Mouse (Mus musculus) spleen, adult 2 months (tissue): ENCODE measurements around the gene Gm5414. TPM values are rescaled to one million over a fixed set of nuclear protein-coding genes. Genes with fewer than 3 reads are reported as not detected.

Experiments used
- DNase-seq, 2 experiments: peaks; one replicate each; pipeline versions ENCODE4 v3.0.0 to v3.0.0-alpha.2; 2012 to 2021; ENCODE audit warnings: low spot score in 2 of 2, low read depth in 1 of 2
- H3K27ac ChIP-seq: fragments of 200-500 bp; 2 replicates; pipeline ENCODE4 v1.5.1; 2012; ENCODE audit warnings: low read length, inconsistent platforms; ENCODE audit not compliant: insufficient read depth
- H3K27me3 ChIP-seq: fragments of 200-500 bp; 2 replicates; pipeline ENCODE4 v1.6.1; 2012; ENCODE audit warnings: mild to moderate bottlenecking, moderate library complexity, low read length, inconsistent platforms; ENCODE audit not compliant: control insufficient read depth, insufficient read depth
- H3K36me3 ChIP-seq: fragments of 200-500 bp; 2 replicates; pipeline ENCODE4 v1.6.1; 2012; ENCODE audit warnings: mild to moderate bottlenecking, low read length, inconsistent platforms; ENCODE audit not compliant: control insufficient read depth, insufficient read depth
- H3K4me1 ChIP-seq: fragments of 200-500 bp; 2 replicates; pipeline ENCODE4 v1.6.1; 2011; ENCODE audit warnings: inconsistent platforms; ENCODE audit not compliant: control insufficient read depth, insufficient read depth, insufficient read length
- H3K4me3 ChIP-seq: fragments of 200-500 bp; 2 replicates; pipeline ENCODE4 v1.5.1; 2011; ENCODE audit warnings: mild to moderate bottlenecking, inconsistent platforms; ENCODE audit not compliant: insufficient read depth, insufficient read length; ENCODE audit errors: extremely low read depth
- CTCF ChIP-seq: fragments of 200-500 bp; IDR thresholded peaks from 2 replicates; pipeline ENCODE4 v1.5.1; 2011; ENCODE audit warnings: mild to moderate bottlenecking, inconsistent platforms; ENCODE audit not compliant: insufficient read depth, insufficient read length, insufficient replicate concordance; ENCODE audit errors: extremely low read depth
- POLR2A ChIP-seq: fragments of 200-500 bp; IDR thresholded peaks from 2 replicates; pipeline ENCODE4 v1.6.1; 2011; ENCODE audit warnings: low read depth, low read length, inconsistent platforms
- WGBS: fragments of 180-500 bp; shearing (Covaris S2); methylation state at CpG from one replicate; pipeline ENCODE4 v1.1.7; 2018; 5-methylcytosine and 5-hydroxymethylcytosine counted together
- polyA plus RNA-seq: library from polyadenylated mRNA; depleted of rRNA; stranded (reverse); fragments of >200 nt; gene quantifications from 2 replicates; pipeline ENCODE4 v1.2.3, GENCODE M21; 2012; rRNA removed

Gene Gm5414
- polyA plus RNA-seq, 1 experiment: not detected

DNA sequence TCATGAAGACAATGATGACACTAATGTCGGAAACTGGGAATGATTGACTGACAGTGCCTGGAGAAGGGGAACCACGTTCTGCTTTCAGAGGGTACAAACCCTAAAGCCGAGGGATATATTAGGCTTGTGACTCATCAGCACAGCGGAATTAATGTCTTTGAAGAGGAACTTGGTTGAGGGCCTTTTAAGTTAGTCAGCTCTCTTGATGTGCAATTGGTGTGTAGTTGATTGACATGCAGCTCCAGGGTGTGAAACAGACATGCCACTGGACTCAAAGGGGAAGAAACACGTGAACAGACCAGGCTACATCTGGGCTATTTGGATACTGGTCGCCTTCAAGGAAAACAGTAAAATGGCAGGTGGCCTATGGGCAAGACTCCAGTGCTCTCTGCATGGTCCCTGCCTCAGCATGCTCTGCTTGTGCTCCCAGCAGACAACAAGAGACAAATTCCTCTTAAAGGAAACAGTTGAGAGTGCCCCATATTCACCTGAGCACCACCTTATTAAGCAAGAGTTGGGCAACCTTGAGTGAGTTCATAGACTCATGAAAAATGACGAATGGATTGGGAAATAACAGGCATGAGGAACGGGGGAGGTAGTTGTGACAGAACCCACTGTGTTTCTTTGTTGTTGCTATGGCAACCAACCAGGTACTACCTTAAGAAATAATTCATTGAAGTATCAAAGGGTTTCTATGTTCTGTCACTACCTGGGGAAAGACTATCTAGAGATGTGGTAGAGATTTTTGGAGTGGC, 44.6 kb downstream of the Gm5414 start:
- Histone ChIP-seq H3K36me3 (no peaks in the 10 kb centered on the region), H3K27ac (no peak overlapping the region), H3K4me3 (no peak overlapping the region), H3K27me3 (no peaks in the 10 kb centered on the region), H3K4me1 (no peaks in the 10 kb centered on the region)
- TF ChIP-seq POLR2A (no peak), CTCF (no peak)
- DNase-seq: no peak
- WGBS: 71% methylated on average over 8 of the region's 8 CpGs

DNA sequence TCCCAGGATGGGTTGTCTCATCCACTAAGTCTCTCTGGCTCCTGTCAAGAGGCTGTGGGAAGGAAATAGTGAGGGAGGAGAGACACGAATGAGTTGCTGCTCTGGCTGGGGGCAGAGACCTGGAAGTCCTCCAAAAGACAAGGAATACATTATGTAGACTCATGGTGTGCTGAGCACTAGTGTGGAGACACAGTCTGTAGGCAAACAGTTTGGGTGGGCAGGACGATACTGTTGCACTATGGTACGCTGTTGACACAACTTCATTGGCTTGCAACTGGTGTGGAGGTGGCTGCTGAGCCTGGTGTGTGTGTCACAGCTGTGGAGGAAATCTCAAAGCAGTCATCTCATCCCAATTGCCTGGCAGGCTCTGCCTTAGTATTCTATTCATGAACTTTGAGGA, 46.3 kb downstream of the Gm5414 start:
- no peak for TF ChIP-seq POLR2A
- no peak for TF ChIP-seq CTCF
- no peak for DNase-seq
- H3K36me3 ChIP-seq: no peaks in the 10 kb centered on the region
- no peak overlapping the region for H3K4me3 ChIP-seq
- no peak overlapping the region for H3K27ac ChIP-seq
- no peaks in the 10 kb centered on the region for H3K4me1 ChIP-seq
- no peaks in the 10 kb centered on the region for H3K27me3 ChIP-seq
- 66% methylated on average over 3 of the region's 3 CpGs for WGBS

DNA sequence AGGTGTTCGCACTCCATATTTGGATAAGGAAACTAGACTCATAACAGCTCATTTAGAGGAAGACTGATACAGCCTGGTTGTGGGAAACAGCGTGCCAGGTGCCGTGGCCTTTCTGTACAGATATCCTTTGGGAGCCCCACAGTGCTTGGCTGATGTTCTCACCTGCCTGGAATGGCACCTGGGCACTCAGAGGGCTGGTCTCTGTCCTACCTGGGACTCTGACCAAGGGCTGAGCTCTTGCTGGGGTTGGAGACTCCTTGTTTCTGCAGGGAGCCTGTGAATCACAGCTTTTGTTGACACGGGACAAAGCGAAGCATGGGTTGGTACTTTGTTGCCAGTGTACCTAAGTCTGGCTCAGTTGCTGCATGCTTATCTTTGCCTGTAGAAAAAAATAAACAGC, 52.5 kb downstream of the Gm5414 start:
- no peak for TF ChIP-seq CTCF
- no peak for TF ChIP-seq POLR2A
- Histone ChIP-seq H3K4me1 (no peaks in the 10 kb centered on the region), H3K36me3 (no peaks in the 10 kb centered on the region), H3K27ac (no peak overlapping the region), H3K27me3 (no peaks in the 10 kb centered on the region), H3K4me3 (no peak overlapping the region)
- DNase-seq: no peak
- WGBS: 69% methylated on average over 5 of the region's 5 CpGs

Other genes starting within 250 kb of the Gm5414 start
- gene Krt7, start 217.1 kb downstream of the Gm5414 start, polyA plus RNA-seq: 0.86 and 1.7 TPM in 2 replicates
- gene Krt87, start 189.4 kb downstream of the Gm5414 start, polyA plus RNA-seq: not detected in 2 replicates
- gene Krt88, start 180.4 kb downstream of the Gm5414 start, polyA plus RNA-seq: not detected in 2 replicates
- gene Krt81, start 164.4 kb downstream of the Gm5414 start, polyA plus RNA-seq: not detected in 2 replicates
- 0.14 and 0.22 TPM in 2 replicates for gene Krt86, start 154.7 kb downstream of the Gm5414 start, polyA plus RNA-seq
- 0.18 and 0.42 TPM in 2 replicates for gene Krt83, start 136.7 kb downstream of the Gm5414 start, polyA plus RNA-seq
- not detected in 2 replicates for gene Gm49425, start 110.9 kb downstream of the Gm5414 start, polyA plus RNA-seq
- gene Krt84, start 95.4 kb downstream of the Gm5414 start, polyA plus RNA-seq: not detected in 2 replicates
- gene Krt82, start 77.5 kb downstream of the Gm5414 start, polyA plus RNA-seq: not detected in 2 replicates
- gene Krt90, start 65.2 kb downstream of the Gm5414 start, polyA plus RNA-seq: not detected in 2 replicates
- not detected in 2 replicates for gene Krt75, start 54.3 kb downstream of the Gm5414 start, polyA plus RNA-seq
- gene Gm5478, start 19.2 kb upstream of the Gm5414 start, polyA plus RNA-seq: not detected in 2 replicates
- not detected in 2 replicates for gene Krt6b, start 52.1 kb upstream of the Gm5414 start, polyA plus RNA-seq
- not detected in 2 replicates for gene Krt6a, start 66.1 kb upstream of the Gm5414 start, polyA plus RNA-seq
- not detected in 2 replicates for gene Krt5, start 84.7 kb upstream of the Gm5414 start, polyA plus RNA-seq
- gene Krt71, start 114.9 kb upstream of the Gm5414 start, polyA plus RNA-seq: not detected in 2 replicates
- gene Krt72, start 158.3 kb upstream of the Gm5414 start, polyA plus RNA-seq: not detected in 2 replicates
- not detected in 2 replicates for gene Krt73, start 174.2 kb upstream of the Gm5414 start, polyA plus RNA-seq
- not detected in 2 replicates for gene Krt2, start 190.0 kb upstream of the Gm5414 start, polyA plus RNA-seq
- gene Krt1, start 222.6 kb upstream of the Gm5414 start, polyA plus RNA-seq: 0.05 and 0.22 TPM in 2 replicates
- not detected in 2 replicates for gene Krt77, start 241.5 kb upstream of the Gm5414 start, polyA plus RNA-seq